Mouse (Mus musculus) heart, postnatal 36 days (tissue): ENCODE measurements at regions not wholly inside any gene's neighbourhood (a gene's known extent, or its start where the extent isn't known, plus 50 kb on each side); places are given as distances from the start of the nearest gene placed in this dataset.
"Not testable (repeated sequence)": the region's sequence is repeated elsewhere in the genome, so short reads cannot be mapped to it uniquely, and the experiment has no call there.

ENCODE experiments used
- DNase-seq, 2 experiments: peaks; one replicate each; pipeline ENCODE4 v3.0.0; 2021 to 2022
- intact Hi-C: fragments of 180-260 bp; cut with DNase I; formaldehyde crosslinking; loops from one replicate; pipeline ENCODE4 v1.15.1; 2025

GRCm38 (mm10) chr17:50346451-50347192, 53.2 kb upstream of the Dazl start:
- DNase-seq: no peak

GRCm38 (mm10) chr17:50353818-50354217, 60.4 kb upstream of the Dazl start:
- DNase-seq, intact Hi-C loops: not testable (repeated sequence)

More at GRCm38 (mm10) chr17:50346451-50347192, 53.2 kb upstream of the Dazl start:
- intact Hi-C loops: no loop called here

- intact Hi-C loops: no loop called here
- DNase-seq: no peak
These were observed 60.9 kb upstream of the Dazl start for GRCm38 (mm10) chr17:50354357-50354756.

GRCm38 (mm10) chr17:50361657-50362233, 68.3 kb upstream of the Dazl start:
- intact Hi-C loops: no loop called here
- no peak for DNase-seq

- intact Hi-C loops: no loop called here
- no peak for DNase-seq
These were observed 72.0 kb upstream of the Dazl start for GRCm38 (mm10) chr17:50365396-50365795.

- DNase-seq: no peak
- intact Hi-C loops: no loop called here
These were observed 72.7 kb upstream of the Dazl start for GRCm38 (mm10) chr17:50366181-50366580.

- peak; percentile 30 to 55 for DNase-seq
- intact Hi-C loops: no loop called here
These were observed 75.9 kb upstream of the Dazl start for GRCm38 (mm10) chr17:50369216-50369875.

GRCm38 (mm10) chr17:50370484-50370883, 77.0 kb upstream of the Dazl start:
- intact Hi-C loops: no loop called here
- DNase-seq: no peak

- intact Hi-C loops: no loop called here
These were observed 80.2 kb upstream of the Dazl start for GRCm38 (mm10) chr17:50373496-50374141.

GRCm38 (mm10) chr17:50375465-50375864, 82.0 kb upstream of the Dazl start:
- intact Hi-C loops: no loop called here
- DNase-seq: no peak

More at GRCm38 (mm10) chr17:50373496-50374141, 80.2 kb upstream of the Dazl start:
- no peak for DNase-seq

GRCm38 (mm10) chr17:50376708-50377107, 83.3 kb upstream of the Dazl start:
- no peak for DNase-seq
- intact Hi-C loops: no loop called here

GRCm38 (mm10) chr17:50378141-50378727, 84.8 kb upstream of the Dazl start:
- intact Hi-C loops: no loop called here
- no peak for DNase-seq

GRCm38 (mm10) chr17:50388715-50389710, 95.6 kb upstream of the Dazl start:
- intact Hi-C loops: no loop called here
- no peak for DNase-seq

- DNase-seq: no peak
- intact Hi-C loops: no loop called here
These were observed 96.7 kb upstream of the Dazl start for GRCm38 (mm10) chr17:50390151-50390550.

GRCm38 (mm10) chr17:50391207-50391606, 97.8 kb upstream of the Dazl start:
- no peak for DNase-seq
- intact Hi-C loops: no loop called here

GRCm38 (mm10) chr17:50391996-50392395, 98.6 kb upstream of the Dazl start:
- intact Hi-C loops: no loop called here

GRCm38 (mm10) chr17:50392428-50392827, 99.0 kb upstream of the Dazl start:
- intact Hi-C loops: no loop called here
- no peak for DNase-seq

More at GRCm38 (mm10) chr17:50391996-50392395, 98.6 kb upstream of the Dazl start:
- no peak for DNase-seq

- intact Hi-C loops: no loop called here
- no peak for DNase-seq
These were observed 99.5 kb upstream of the Dazl start for GRCm38 (mm10) chr17:50392966-50393365.

GRCm38 (mm10) chr17:50393698-50394097, 100.3 kb upstream of the Dazl start:
- intact Hi-C loops: no loop called here
- no peak for DNase-seq

- intact Hi-C loops: no loop called here
- DNase-seq: no peak
These were observed 101.4 kb upstream of the Dazl start for GRCm38 (mm10) chr17:50394801-50395200.
